Mouse (Mus musculus) megakaryocyte, embryonic 14.5 days (primary cell): Measurements from ENCODE around the gene Uaca.

Source experiments
- FLI1 ChIP-seq: IDR thresholded peaks from 2 replicates; pipeline ENCODE4 v1.6.1; 2012; ENCODE audit warnings: low read length, inconsistent platforms, mixed read lengths
- GATA1 ChIP-seq: IDR thresholded peaks from 3 replicates; pipeline ENCODE4 v1.6.1; 2012; ENCODE audit warnings: mixed read lengths, low read length, inconsistent platforms, borderline replicate concordance

- TF ChIP-seq GATA1: no peak
- TF ChIP-seq FLI1: no peak
Measured at GRCm38 (mm10) chr9:60878630-60879029, 84.3 kb downstream of the Uaca start.
